Mouse (Mus musculus) urinary bladder, postnatal 36 days (tissue): Measurements from ENCODE around the gene Gm21778.
"Not testable (repeated sequence)": the region's sequence is repeated elsewhere in the genome, so short reads cannot be mapped to it uniquely, and the experiment has no call there.

Experiments
- DNase-seq, 2 experiments: peaks; one replicate each; pipeline ENCODE4 v3.0.0; 2022; ENCODE audit warnings: low spot score in 2 of 2, mixed read lengths in 1 of 2

The Gm21778 gene

DNA sequence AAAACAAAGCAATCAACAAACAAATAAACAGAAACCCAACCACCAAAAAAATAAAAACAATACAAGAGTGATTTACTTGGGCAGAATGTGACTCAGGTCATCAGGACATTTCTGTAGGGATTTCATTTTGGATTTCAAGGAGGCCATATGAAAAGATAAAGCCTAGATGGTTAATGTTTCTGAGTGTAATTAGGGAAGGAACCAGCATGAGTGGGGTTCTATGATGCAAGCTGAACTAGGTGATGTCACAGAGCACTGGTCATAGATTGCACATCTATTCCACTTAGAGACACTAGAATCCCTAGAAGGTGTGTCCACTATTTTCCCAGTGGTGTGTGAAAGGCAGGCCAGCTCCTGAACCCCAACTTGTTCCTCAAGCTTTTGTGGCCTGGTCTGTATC lies at the start of gene Gm21778:
Gm21778 (plus strand) TSS at position 301 of the 400 bp plus-strand sequence.
- DNase-seq = not testable (repeated sequence)
